Mouse (Mus musculus) heart, embryonic 10.5 days (tissue): ENCODE data around the gene Ccdc171. TPM values are rescaled to one million over a fixed set of nuclear protein-coding genes. Genes with fewer than 3 reads are reported as not detected.

Experiments used
- DNase-seq: peaks from one replicate; pipeline ENCODE4 v3.0.0-alpha.2; 2017; ENCODE audit warnings: low spot score
- H3K27ac ChIP-seq: fragments of 300-500 bp; sonication (generic); 2 replicates; pipeline ENCODE4 v1.5.1; 2016; ENCODE audit warnings: mild to moderate bottlenecking
- H3K27me3 ChIP-seq: fragments of 300-500 bp; sonication (generic); 2 replicates; pipeline ENCODE4 v1.6.1; 2016; ENCODE audit warnings: mild to moderate bottlenecking; ENCODE audit not compliant: poor library complexity, insufficient read depth, severe bottlenecking
- H3K36me3 ChIP-seq: fragments of 300-500 bp; sonication (generic); 2 replicates; pipeline ENCODE4 v1.6.1; 2016; ENCODE audit warnings: mild to moderate bottlenecking, moderate library complexity
- H3K4me1 ChIP-seq: fragments of 300-500 bp; sonication (generic); 2 replicates; pipeline ENCODE4 v1.6.1; 2016; ENCODE audit warnings: mild to moderate bottlenecking
- H3K4me3 ChIP-seq: fragments of 300-500 bp; sonication (generic); 2 replicates; pipeline ENCODE4 v1.5.1; 2016; ENCODE audit warnings: mild to moderate bottlenecking, moderate library complexity
- H3K9me3 ChIP-seq: fragments of 300-500 bp; sonication (generic); 2 replicates; pipeline ENCODE4 v1.6.1; 2016; ENCODE audit warnings: mild to moderate bottlenecking, moderate library complexity
- WGBS: fragments of 180-500 bp; shearing (Covaris S2); methylation state at CpG from one replicate; pipeline ENCODE4 v1.1.7; 2016; 5-methylcytosine and 5-hydroxymethylcytosine counted together
- polyA plus RNA-seq: library from polyadenylated mRNA; unstranded; fragments of >200 nt; fragmentation: Nextera tagmentation; extraction: Ambion mirVana; gene quantifications from 2 replicates; pipeline ENCODE4 v1.2.1, GENCODE M21; 2016

Gene Ccdc171
- polyA plus RNA-seq, 1 experiment from 2014 or later = 3.3 TPM

- Histone ChIP-seq H3K27ac (no peak overlapping the region), H3K9me3 (no peaks in the 10 kb centered on the region), H3K27me3 (no peaks in the 10 kb centered on the region), H3K4me1 (no peaks in the 10 kb centered on the region), H3K36me3 (no peaks in the 10 kb centered on the region), H3K4me3 (no peak overlapping the region)
- WGBS = 51% methylated on average over 13 of the region's 13 CpGs
- DNase-seq = no peak
Observed at GRCm38 (mm10) chr4:83791811-83792210, 266.5 kb downstream of the Ccdc171 start.

GRCm38 (mm10) chr4:83794315-83794922, 269.1 kb downstream of the Ccdc171 start:
- Histone ChIP-seq H3K36me3 (no peaks in the 10 kb centered on the region), H3K4me3 (no peak overlapping the region), H3K9me3 (no peaks in the 10 kb centered on the region), H3K27ac (no peak overlapping the region), H3K4me1 (0 out of 2 replicates have a peak, but pooled peaks cover 3% of the 10 kb centered on the region), H3K27me3 (no peaks in the 10 kb centered on the region)
- DNase-seq = no peak
- 35% methylated on average over 9 of the region's 9 CpGs for WGBS

DNA sequence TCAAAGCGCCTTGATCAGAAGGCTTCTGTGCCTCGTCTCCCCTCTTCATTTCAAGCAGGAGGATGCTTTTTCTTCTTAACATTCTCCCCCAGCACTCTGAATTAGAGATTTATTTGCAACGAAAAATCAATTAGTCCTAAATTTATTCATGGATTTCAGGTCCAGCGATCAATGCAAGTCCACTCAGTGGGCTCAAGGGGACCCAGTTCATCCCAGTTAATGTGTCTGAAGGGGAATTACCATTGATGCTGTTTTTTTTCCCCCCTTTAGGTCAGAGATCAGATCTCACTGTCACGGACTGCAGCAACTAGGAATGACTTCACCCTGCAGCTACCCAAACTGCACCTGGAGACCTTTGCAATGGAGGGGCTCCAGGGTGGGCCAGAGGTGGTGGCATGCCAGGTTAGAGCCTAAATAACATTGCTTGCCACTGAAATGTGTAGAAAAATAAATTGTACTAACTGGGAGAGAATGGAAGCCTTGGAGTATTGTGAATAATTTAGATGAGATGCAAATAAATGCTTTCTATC, 269.6 kb downstream of the Ccdc171 start:
- 63% methylated on average over 5 of the region's 5 CpGs for WGBS

DNA sequence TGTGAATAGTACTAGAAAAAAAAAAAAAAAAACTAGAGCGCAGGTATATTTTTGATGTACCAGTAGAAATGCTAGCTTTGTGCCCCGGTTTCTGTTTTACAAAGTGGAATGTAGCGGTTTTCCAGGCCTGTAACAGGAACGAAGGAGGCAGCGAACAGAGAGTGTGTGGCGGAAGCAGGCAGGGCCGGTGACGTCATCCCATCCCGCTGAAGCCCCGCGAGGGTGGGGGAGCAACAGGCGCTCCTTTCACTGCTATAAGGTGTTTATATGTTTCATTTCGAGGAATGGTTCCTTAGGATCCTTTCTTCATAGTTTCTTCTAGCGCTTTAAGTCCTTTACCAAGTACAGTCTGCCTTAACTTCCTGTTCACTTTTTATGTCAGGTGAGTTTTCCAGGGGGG, 272.6 kb downstream of the Ccdc171 start:
- Histone ChIP-seq H3K4me1 (0 out of 2 replicates have a peak, but pooled peaks cover 3% of the 10 kb centered on the region), H3K4me3 (no peak overlapping the region), H3K27me3 (no peaks in the 10 kb centered on the region; the same call in 1 of the 2 replicates), H3K27ac (no peak overlapping the region), H3K36me3 (no peaks in the 10 kb centered on the region), H3K9me3 (no peaks in the 10 kb centered on the region)
- no peak for DNase-seq
- WGBS = 78% methylated on average over 14 of the region's 14 CpGs

More for the DNA sequence above, 269.6 kb downstream of the Ccdc171 start:
- H3K4me3 ChIP-seq = no peak overlapping the region
- H3K4me1 ChIP-seq = 0 out of 2 replicates have a peak, but pooled peaks cover 3% of the 10 kb centered on the region
- no peaks in the 10 kb centered on the region for H3K9me3 ChIP-seq
- no peak overlapping the region for H3K27ac ChIP-seq
- no peaks in the 10 kb centered on the region for H3K36me3 ChIP-seq
- no peaks in the 10 kb centered on the region for H3K27me3 ChIP-seq
- no peak for DNase-seq

GRCm38 (mm10) chr4:83798674-83799430, 273.5 kb downstream of the Ccdc171 start:
- Histone ChIP-seq H3K9me3 (no peaks in the 10 kb centered on the region), H3K4me1 (0 out of 2 replicates have a peak, but pooled peaks cover 3% of the 10 kb centered on the region), H3K27me3 (no peaks in the 10 kb centered on the region; the same call in 1 of the 2 replicates), H3K36me3 (no peaks in the 10 kb centered on the region), H3K4me3 (no peak overlapping the region), H3K27ac (no peak overlapping the region)
- 56% methylated on average over 21 of the region's 21 CpGs for WGBS
- peak; percentile 77 for DNase-seq

DNA sequence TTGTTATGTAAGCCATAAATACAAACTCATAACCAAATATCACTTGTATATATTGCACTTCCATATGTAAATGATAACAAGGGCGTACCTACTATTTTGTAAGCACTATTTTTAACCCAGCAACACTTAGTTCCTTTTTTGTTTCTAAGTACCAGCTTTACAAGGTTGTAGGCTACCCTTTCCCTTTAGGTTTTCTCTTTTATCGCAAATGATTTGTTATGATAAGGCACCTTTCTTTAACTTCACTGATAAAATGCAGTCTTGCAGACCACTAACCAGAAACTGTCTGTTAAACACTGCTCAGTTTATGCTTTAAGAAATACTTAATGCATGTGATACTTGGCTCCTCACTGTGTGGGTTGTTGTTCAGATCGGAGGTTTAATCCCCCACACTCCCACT, 275.1 kb downstream of the Ccdc171 start:
- 58% methylated on average over 3 of the region's 3 CpGs for WGBS
- Histone ChIP-seq H3K27ac (no peak overlapping the region), H3K36me3 (no peaks in the 10 kb centered on the region), H3K27me3 (no peaks in the 10 kb centered on the region; the same call in 1 of the 2 replicates), H3K4me3 (no peak overlapping the region), H3K4me1 (0 out of 2 replicates have a peak, but pooled peaks cover 3% of the 10 kb centered on the region), H3K9me3 (no peaks in the 10 kb centered on the region)
- DNase-seq = no peak

- 87% methylated on average over 4 of the region's 4 CpGs for WGBS
- no peak for DNase-seq
Observed at GRCm38 (mm10) chr4:83816925-83817324, 291.6 kb downstream of the Ccdc171 start.

GRCm38 (mm10) chr4:83829718-83830459, 304.5 kb downstream of the Ccdc171 start:
- no peak overlapping the region for H3K4me3 ChIP-seq
- 80% methylated on average over 4 of the region's 4 CpGs for WGBS
- no peak overlapping the region for H3K27ac ChIP-seq
- H3K9me3 ChIP-seq = no peaks in the 10 kb centered on the region
- H3K4me1 ChIP-seq = no peaks in the 10 kb centered on the region
- no peaks in the 10 kb centered on the region for H3K27me3 ChIP-seq
- H3K36me3 ChIP-seq = no peaks in the 10 kb centered on the region
- DNase-seq = no peak

More at GRCm38 (mm10) chr4:83816925-83817324, 291.6 kb downstream of the Ccdc171 start:
- H3K27ac ChIP-seq = no peak overlapping the region
- H3K9me3 ChIP-seq = no peaks in the 10 kb centered on the region
- no peaks in the 10 kb centered on the region for H3K36me3 ChIP-seq
- H3K4me1 ChIP-seq = no peaks in the 10 kb centered on the region
- no peak overlapping the region for H3K4me3 ChIP-seq
- no peaks in the 10 kb centered on the region for H3K27me3 ChIP-seq

GRCm38 (mm10) chr4:83830891-83831880, 305.8 kb downstream of the Ccdc171 start:
- no peak overlapping the region for H3K27ac ChIP-seq
- H3K36me3 ChIP-seq = no peaks in the 10 kb centered on the region
- H3K4me1 ChIP-seq = no peaks in the 10 kb centered on the region
- no peaks in the 10 kb centered on the region for H3K9me3 ChIP-seq
- no peak overlapping the region for H3K4me3 ChIP-seq
- 57% methylated on average over 13 of the region's 13 CpGs for WGBS
- no peaks in the 10 kb centered on the region for H3K27me3 ChIP-seq
- DNase-seq = no peak

- Histone ChIP-seq H3K9me3 (no peaks in the 10 kb centered on the region), H3K27me3 (no peaks in the 10 kb centered on the region), H3K27ac (no peak overlapping the region), H3K4me3 (no peak overlapping the region), H3K36me3 (no peaks in the 10 kb centered on the region), H3K4me1 (no peaks in the 10 kb centered on the region)
- 77% methylated on average over 2 of the region's 2 CpGs for WGBS
- DNase-seq = no peak
Observed at GRCm38 (mm10) chr4:83839077-83839476, 313.7 kb downstream of the Ccdc171 start.

DNA sequence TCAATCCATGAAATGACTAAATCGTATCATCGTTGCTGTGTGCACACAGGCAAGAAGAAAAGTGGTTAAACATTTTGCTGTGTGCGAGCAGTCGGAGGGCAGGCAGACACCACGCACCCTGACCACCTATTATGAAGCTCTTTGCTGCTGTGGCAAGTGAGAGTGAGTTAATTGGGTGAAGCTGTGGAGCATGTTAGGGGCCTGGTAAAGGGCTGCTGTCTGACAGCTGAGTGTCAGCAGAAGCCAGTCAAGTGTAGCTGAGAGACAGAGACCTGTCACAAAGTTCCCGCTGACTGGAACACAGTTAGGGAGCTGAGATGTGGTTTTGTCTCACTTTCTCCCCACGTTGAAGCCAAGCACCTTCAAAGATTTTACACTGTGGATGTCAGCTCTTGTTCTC, 321.0 kb downstream of the Ccdc171 start:
- whole genome bisulfite sequencing = 56% methylated on average over 7 of the region's 7 CpGs
- Histone ChIP-seq H3K4me3 (no peak overlapping the region), H3K36me3 (no peaks in the 10 kb centered on the region), H3K27ac (no peak overlapping the region), H3K27me3 (no peaks in the 10 kb centered on the region), H3K9me3 (no peaks in the 10 kb centered on the region), H3K4me1 (peaks cover 5% of the 10 kb centered on the region; the same call in 1 of the 2 replicates)
- DNase-seq = no peak

GRCm38 (mm10) chr4:83853885-83854284, 328.5 kb downstream of the Ccdc171 start:
- Histone ChIP-seq H3K27me3 (no peaks in the 10 kb centered on the region), H3K27ac (no peak overlapping the region), H3K4me1 (no peaks in the 10 kb centered on the region), H3K9me3 (no peaks in the 10 kb centered on the region), H3K4me3 (no peak overlapping the region), H3K36me3 (no peaks in the 10 kb centered on the region)
- no peak for DNase-seq
- 83% methylated on average over 5 of the region's 5 CpGs for WGBS
